Mouse (Mus musculus): ENCODE measurements around the gene Fbxo47.

- TF ChIP-seq CTCF (conservative IDR thresholded peaks at IDR 0.05; ENCODE audit: low read length) (no peak), NANOG (IDR thresholded peaks at IDR 0.05; ENCODE audit: borderline replicate concordance, low read length) (no peak)
Measured at GRCm38 (mm10) chr11:97850367-97850766, 33.6 kb downstream of the Fbxo47 start.

Measured in E14TG2a.4 (cell line).